In genomic region chr19:34474991-34475971, GRCm38 (mm10) we compare ENCODE assay signal across 9 mouse cellular contexts. TPM values are rescaled to one million over a fixed set of nuclear protein-coding genes. Genes with fewer than 3 reads are reported as not detected.
A peak's percentile ranks its signal among the peaks of the same experiment; 100 is the strongest.
DNase-seq lines count a peak whose midpoint lies in the region; ATAC-seq and TF ChIP-seq lines count a peak whose summit lies in the region.
"Had no signal": no experiment of that assay in that cellular context is flagged by ENCODE, and none has a peak within 500 bp of the region (broad histone marks: within the 10 kb centered on the region; RNA-seq: fewer than 3 reads in every experiment).

Ch25h (minus strand) TSS chr19:34475164.

- no peak for TF ChIP-seq CTCF in liver, postnatal 0 days (IDR thresholded peaks at IDR 0.05; ENCODE audit: low read depth)

- H3K4me1 ChIP-seq in heart, embryonic 10.5 days = peaks cover 14% of the 10 kb centered on the region
- peaks cover 17% of the 10 kb centered on the region for H3K4me1 ChIP-seq in liver, postnatal 0 days (ENCODE audit: insufficient read depth)
- H3K4me1 ChIP-seq in neural tube, embryonic 11.5 days (ENCODE audit: control insufficient read depth, insufficient read depth, low read length) = peaks cover 6% of the 10 kb centered on the region; the same call in 1 of the 2 replicates

- H3K9me3 ChIP-seq in heart, embryonic 10.5 days = no peaks in the 10 kb centered on the region
- H3K9me3 ChIP-seq in liver, postnatal 0 days (ENCODE audit: low read length) = no peaks in the 10 kb centered on the region
- no peaks in the 10 kb centered on the region for H3K9me3 ChIP-seq in neural tube, embryonic 11.5 days (ENCODE audit: control insufficient read depth, low read length)

- peaks cover 44% of the 10 kb centered on the region for H3K27me3 ChIP-seq in heart, embryonic 10.5 days (ENCODE audit: insufficient read depth, poor library complexity, severe bottlenecking)
- peaks cover 28% of the 10 kb centered on the region for H3K27me3 ChIP-seq in liver, postnatal 0 days (ENCODE audit: insufficient read depth, low read length)
- peaks cover 14% of the 10 kb centered on the region for H3K27me3 ChIP-seq in neural tube, embryonic 11.5 days (ENCODE audit: control insufficient read depth, insufficient read depth, low read length)

- no peak for ATAC-seq in liver, postnatal 0 days
- peak; percentile 78 for ATAC-seq in neural tube, embryonic 11.5 days (ENCODE audit: insufficient read depth, low FRiP score, low TSS enrichment)

- no peak for TF ChIP-seq EP300 in liver, postnatal 0 days (IDR thresholded peaks at IDR 0.05; ENCODE audit: low read depth)

- H3K27ac ChIP-seq in heart, embryonic 10.5 days = peak within 1 kb of the TSS; percentile 44
- H3K27ac ChIP-seq in liver, postnatal 0 days (ENCODE audit: low read depth) = no peak within 1 kb of the TSS
- H3K27ac ChIP-seq in neural tube, embryonic 11.5 days (ENCODE audit: low read depth, low read length) = no peak within 1 kb of the TSS

- DNase-seq in layer of hippocampus, adult 9-11 months = peak; percentile 48
- no peak for DNase-seq in layer of hippocampus, postnatal 14 days (ENCODE audit: low spot score in 2 of 2)
- peak; percentile 63 for DNase-seq in embryo, embryonic 9.5 days (ENCODE audit: extremely low spot score)
- DNase-seq in heart, embryonic 10.5 days (ENCODE audit: low spot score) = no peak
- peak; percentile 54 for DNase-seq in kidney, adult 9 months
- DNase-seq in liver, postnatal 0 days = peak; percentile 21
- DNase-seq in neural tube, embryonic 11.5 days (ENCODE audit: low spot score) = peak; percentile 71
- peak; percentile 9 to 38 for DNase-seq in thymus, postnatal 10 days (ENCODE audit: low spot score in 2 of 2)

- H3K36me3 ChIP-seq in heart, embryonic 10.5 days = no peaks in the 10 kb centered on the region
- no peaks in the 10 kb centered on the region for H3K36me3 ChIP-seq in liver, postnatal 0 days (replicated peaks; ENCODE audit: insufficient read depth, low read length)
- no peaks in the 10 kb centered on the region for H3K36me3 ChIP-seq in neural tube, embryonic 11.5 days (ENCODE audit: control insufficient read depth, insufficient read depth, low read length)

- 1% methylated on average over 35 of the region's 35 CpGs for WGBS in heart, embryonic 10.5 days
- WGBS in liver, postnatal 0 days (ENCODE audit: insufficient replicate concordance) = 2% methylated on average over 35 of the region's 35 CpGs
- WGBS in neural tube, embryonic 11.5 days = under 1% methylated on average over 35 of the region's 35 CpGs

- H3K4me3 ChIP-seq in heart, embryonic 10.5 days = peak within 1 kb of the TSS; percentile 64
- peak within 1 kb of the TSS; percentile 54 for H3K4me3 ChIP-seq in liver, postnatal 0 days (ENCODE audit: low read depth, low read length)
- H3K4me3 ChIP-seq in neural tube, embryonic 11.5 days (ENCODE audit: low read depth, low read length) = peak within 1 kb of the TSS; percentile 44

- peak within 1 kb of the TSS; percentile 44 for H3K9ac ChIP-seq in liver, postnatal 0 days (replicated peaks)
- H3K9ac ChIP-seq in neural tube, embryonic 11.5 days (ENCODE audit: low read length) = peak within 1 kb of the TSS; percentile 26

- H3K4me2 ChIP-seq in liver, postnatal 0 days (ENCODE audit: low read depth, low read length) = peak within 1 kb of the TSS; percentile 85
- peak within 1 kb of the TSS; percentile 96 for H3K4me2 ChIP-seq in neural tube, embryonic 11.5 days (ENCODE audit: low read depth)

RNA-seq across cellular contexts. Expression of gene Ch25h, which starts in this region (rescaled TPM):
- total RNA-seq in layer of hippocampus, postnatal 14 days (2021) = under 1 TPM; 0.32 to 0.36 TPM
- 2.5 and 3.0 TPM in 2 replicates for polyA plus RNA-seq in heart, embryonic 10.5 days (2016; fragmentation: Nextera tagmentation; extraction: Ambion mirVana)
- polyA plus RNA-seq in liver, postnatal 0 days (2015; fragmentation: Nextera tagmentation; extraction: Ambion mirVana) = 0.07 TPM in 1 of 2 replicates, not detected in the other
- polyA plus RNA-seq in neural tube, embryonic 11.5 days (2014; fragmentation: Nextera tagmentation; extraction: Ambion mirVana) = 2.0 and 3.1 TPM in 2 replicates
- total RNA-seq: neutrophil, adult 5-6 weeks had no signal

Comparison
In these comparisons a context has a peak if more than half of its experiments do, and no peak if none do; other contexts are left out.
1. DNase-seq: peak in layer of hippocampus, adult 9-11 months (single experiment), embryo, embryonic 9.5 days (single experiment), kidney, adult 9 months (single experiment), neural tube, embryonic 11.5 days (single experiment) and thymus, postnatal 10 days (2 of 2); none in layer of hippocampus, postnatal 14 days (0 of 2) and heart, embryonic 10.5 days (single experiment).
2. Peak in DNase-seq, H3K4me3 ChIP-seq, H3K9ac ChIP-seq and H3K4me2 ChIP-seq in liver, postnatal 0 days; RNA of the gene not detected or under 1 TPM.
3. Peak in every context shown above with its lines, with median percentiles within 50 percentile points of each other: H3K4me3 ChIP-seq.